Mouse (Mus musculus): ENCODE measurements around the gene Ciita.

Gene Ciita

GRCm38 (mm10) chr16:10474956-10475355 is 4.9 kb upstream of the Ciita start:
- no peak for DNase-seq

GRCm38 (mm10) chr16:10475919-10476318 is 3.9 kb upstream of the Ciita start:
- DNase-seq: no peak

GRCm38 (mm10) chr16:10482343-10482742 is 2.5 kb downstream of the Ciita start:
- no peak for DNase-seq

- no peak for DNase-seq
These were observed 7.1 kb downstream of the Ciita start for GRCm38 (mm10) chr16:10486993-10487392.

DNA sequence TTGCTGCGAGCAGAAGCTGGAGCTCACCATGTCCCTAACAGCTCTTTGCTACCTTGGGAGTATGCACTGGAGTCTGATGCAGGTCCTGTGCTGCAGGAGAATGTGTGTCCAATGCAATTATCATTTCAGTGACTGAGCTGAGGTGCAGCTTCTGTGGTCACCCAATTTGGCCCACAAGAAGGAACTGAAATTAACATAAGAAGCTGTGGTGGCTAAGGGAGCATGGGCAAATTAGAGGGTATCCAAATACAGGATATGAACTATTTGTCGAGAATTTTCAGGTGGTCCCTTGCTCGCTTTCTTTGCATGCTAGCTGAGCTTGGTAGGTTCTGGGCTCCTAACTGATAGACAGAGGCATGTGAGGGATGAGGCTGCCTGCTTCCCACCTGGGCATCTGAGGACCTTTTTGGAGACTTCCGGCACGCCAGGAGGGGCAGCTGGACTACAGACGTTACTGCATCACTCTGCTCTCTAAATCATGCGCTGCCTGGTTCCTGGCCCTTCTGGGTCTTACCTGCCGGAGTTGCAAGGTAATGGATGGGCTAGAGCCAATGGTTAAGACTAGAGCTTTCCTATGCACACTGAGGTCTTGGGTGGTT is 8.1 kb downstream of the Ciita start:
- no peak for DNase-seq

DNA sequence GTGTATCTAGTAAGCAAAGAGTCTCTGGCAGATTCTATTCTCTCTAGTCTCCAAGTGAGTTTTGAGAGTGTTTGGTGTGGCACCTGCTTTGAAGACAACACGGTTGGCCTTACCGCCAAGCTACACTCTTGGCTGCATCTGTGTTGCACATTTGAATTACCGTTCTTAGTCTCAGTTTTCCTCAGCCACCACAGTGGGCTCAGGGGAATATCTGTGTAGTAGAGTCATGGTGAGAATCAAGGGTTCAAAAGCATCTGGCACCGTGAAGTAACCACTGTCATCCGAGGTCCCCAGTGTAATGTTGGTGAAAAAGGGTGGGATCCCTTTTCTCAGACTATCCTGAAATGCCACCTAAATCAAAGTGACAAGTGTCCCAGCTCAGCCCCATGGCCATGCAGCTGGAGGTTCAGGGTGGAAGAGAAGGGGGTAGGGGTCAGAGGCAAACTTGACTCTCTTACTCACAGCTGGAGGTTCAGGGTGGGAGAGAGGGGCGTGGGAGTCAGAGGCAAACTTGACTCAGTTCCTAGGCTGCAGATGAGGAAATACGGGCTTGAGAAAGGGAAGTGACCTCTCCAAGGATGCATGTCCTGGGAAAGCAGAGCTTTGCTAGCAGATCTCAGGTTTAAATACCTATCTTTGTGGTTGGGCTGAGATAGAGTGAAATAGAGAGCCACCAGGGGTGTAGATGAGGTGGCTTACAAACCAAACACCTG is 9.1 kb downstream of the Ciita start:
- DNase-seq: no peak

- no peak for DNase-seq
These were observed 9.6 kb downstream of the Ciita start for GRCm38 (mm10) chr16:10489483-10489882.

DNA sequence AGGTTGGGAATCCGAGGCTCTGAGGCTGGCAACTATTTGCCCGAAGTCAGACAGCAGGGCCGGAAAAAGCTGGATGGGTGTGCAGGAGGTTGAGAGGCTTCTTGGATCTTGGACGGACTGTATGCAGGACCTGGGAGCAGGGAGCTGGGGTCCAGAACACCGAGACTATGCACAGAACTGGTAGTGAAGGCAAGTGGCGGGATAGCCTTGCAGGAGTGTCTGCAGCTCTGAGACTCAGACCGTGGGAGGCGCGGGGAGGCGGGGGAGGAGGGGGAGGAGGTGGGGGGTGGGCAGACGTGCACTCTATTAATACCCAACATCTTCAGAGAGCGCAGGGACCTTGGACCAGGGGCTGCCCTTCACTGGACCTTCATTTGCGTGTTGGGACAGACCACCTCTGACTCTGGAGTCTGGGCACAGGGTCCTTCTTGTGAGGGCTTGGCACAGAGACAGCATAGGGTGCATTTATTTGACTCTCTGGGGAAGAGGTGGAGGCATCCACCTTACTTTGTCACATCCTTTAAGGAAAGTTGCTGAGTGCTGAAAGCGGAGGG is 10.1 kb downstream of the Ciita start:
- no peak for DNase-seq

DNA sequence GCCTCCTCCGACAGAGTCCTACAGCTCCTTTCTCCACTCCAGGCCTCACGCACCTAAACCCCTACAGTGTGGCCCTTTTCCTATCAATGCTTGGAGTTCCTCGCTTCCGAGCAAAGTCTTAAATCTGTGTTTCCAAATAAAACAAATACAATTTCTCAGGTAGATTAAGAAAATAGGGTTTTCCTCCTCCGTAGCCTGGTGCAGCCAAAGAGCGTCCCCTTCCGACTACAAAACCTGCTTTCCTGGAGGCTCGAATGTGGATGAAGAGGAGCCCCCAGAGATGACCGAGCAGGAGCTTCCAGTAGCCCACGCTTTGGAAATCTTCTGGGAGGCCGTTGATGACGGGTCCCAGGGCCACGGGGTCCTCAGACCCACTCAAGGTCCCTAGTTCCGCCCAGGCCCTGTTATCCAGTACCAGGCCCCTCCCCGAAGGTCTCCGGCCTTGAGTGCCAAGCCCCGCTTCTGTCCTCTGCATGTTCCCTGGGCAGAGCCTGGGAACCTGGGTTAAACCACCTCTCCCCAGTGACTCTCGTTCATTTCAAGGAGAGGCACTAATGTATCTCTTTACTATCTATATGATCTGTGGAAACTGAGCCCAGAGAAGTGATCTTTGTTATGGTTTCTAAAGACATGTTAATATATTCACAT is 10.8 kb downstream of the Ciita start:
- no peak for DNase-seq

- DNase-seq: no peak
These were observed 11.9 kb downstream of the Ciita start for GRCm38 (mm10) chr16:10491716-10492115.

GRCm38 (mm10) chr16:10492587-10492986 is 12.7 kb downstream of the Ciita start:
- no peak for DNase-seq

DNA sequence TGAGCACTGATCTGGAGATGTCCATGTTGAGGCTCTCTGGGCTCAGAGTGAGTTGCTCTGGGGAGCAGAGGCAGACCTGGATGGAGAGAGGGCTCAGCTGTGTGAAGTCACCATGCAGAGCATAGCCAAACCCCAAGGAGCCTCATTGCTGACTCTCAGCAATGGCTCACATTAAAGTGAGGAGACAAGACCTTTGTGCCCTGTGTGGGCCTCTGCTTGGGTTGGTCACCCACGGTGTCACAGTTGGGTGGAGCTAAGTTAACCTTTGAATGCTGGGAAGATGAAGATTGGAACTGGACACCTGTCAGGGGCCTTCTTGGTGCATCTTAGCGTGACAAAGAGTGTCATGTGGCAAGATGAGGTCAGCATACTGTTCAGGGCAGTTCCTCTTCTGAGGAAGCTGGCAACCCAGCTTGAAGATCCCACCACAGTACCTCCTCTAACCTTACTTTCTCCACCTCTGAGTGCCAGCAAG is 16.0 kb downstream of the Ciita start:
- no peak for DNase-seq

DNA sequence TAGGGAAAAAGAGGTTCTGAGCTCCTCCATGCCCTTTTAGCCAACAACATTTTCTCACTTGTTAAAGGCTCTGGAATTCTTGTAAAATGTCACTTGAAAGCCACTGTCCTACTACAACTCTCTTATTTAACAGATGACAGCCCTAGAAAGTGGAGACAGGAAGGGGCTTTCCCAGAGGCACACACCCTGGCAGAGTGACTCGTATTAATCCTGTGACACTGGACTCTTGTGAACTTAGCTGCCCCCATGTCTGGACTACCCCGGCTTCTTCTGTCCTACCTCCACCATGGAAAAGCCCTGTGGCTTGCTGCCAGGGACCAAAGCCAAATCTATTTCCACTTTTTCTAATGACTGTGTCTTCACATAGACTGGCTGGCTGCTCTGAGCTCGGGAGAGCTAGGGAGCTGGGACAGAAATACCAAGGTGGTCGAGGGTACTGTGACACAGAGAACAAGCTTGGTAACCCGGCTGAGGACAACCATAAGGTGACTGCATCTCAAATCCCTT is 18.3 kb downstream of the Ciita start:
- DNase-seq: no peak

DNA sequence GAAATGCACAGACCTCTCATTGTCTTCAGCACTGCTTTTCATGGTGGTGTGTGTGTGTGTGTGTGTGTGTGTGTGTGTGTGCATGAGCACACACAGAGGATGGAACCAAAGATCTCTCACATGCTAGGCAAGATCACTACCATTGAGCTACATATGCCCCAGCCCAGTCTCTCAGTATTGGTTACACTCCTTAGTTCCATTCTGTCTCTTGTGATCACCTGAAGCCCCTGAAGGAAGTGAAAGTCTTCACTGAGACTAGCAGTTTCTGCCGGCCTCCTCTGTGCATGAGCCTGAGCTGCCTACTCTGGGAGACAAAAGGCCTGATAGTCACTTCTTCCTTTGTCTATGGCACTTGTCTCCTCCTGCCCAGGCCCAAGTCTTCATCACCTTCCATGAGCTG is 19.3 kb downstream of the Ciita start:
- DNase-seq: no peak

- DNase-seq: no peak
These were observed 22.0 kb downstream of the Ciita start for GRCm38 (mm10) chr16:10501865-10502264.

- DNase-seq: no peak
These were observed 23.2 kb downstream of the Ciita start for GRCm38 (mm10) chr16:10503058-10503457.

DNA sequence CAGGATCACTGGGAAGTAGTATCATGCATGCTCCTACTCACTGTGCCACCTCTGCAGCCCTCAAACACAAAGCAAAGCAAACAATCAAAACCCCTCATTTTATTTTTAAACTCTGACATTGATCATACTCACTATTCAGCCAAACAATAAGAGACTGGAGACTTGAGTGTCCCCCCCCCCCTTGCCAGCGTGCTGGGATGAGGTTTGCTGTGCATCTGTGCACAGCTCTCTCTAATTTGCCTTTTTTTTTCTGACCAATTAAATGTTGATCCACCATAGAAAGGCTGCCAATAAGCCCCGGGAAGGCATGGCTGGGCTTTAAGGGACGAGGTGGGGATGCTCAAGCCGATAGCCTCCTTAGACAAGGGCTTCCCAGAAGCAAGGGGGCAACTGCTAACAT is 27.6 kb downstream of the Ciita start:
- no peak for DNase-seq

GRCm38 (mm10) chr16:10508691-10509090 is 28.8 kb downstream of the Ciita start:
- no peak for DNase-seq

DNA sequence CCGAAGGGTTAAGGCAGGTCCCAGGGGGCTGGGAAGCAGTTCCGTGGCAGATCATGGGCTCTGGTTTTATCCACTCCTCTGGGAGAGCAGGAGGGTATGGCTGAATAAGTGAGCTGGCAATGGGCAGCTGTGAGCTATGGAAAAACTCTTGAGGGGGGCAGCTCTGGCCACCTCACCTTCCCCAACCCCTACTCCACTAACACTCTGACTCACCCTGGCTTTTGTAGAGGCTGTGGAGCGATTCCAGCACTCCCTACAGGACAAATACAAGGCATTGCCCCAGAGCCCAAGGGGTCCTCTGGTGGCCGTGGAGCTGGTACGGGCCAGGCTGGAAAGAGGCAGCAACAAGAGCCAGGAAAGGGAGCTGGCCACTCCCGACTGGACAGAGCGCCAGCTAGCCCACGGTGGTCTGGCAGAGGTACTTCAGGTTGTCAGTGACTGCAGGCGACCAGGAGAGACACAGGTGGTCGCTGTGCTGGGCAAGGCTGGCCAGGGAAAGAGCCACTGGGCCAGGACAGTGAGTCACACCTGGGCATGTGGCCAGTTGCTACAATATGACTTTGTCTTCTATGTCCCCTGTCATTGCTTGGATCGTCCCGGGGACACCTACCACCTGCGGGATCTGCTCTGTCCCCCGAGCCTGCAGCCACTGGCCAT is 30.7 kb downstream of the Ciita start:
- no peak for DNase-seq

GRCm38 (mm10) chr16:10511134-10511520 is 31.3 kb downstream of the Ciita start:
- DNase-seq: no peak

DNA sequence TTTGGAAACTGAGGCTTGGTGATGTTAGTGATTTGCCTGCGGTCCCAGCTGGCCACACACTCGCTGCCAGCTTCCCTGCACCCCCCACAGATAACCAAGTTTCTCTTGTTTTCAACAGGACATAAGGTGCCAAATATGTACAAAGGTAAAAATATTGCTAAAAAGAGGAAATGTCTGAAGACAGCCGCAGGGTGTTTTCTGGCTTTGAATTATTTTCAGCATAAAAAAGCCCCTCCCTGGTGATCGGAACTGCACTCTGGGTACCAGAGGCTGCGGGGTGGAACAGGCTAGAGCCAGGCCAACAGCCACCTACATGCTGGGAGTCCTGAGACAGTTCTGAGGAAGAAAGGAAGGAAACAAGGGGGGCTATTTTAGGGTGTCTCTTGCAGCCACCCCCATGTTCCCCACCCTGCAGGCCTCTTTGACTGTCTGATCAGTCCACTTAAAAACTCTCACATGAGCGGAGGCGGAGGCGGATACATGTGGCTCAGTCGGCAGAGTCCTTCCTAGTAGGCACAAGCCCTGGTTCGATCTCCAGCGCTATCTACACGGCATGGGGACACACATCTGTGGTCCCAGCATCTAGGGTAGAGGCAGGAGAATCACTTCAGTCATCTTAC is 36.2 kb downstream of the Ciita start:
- peak; percentile 42 for DNase-seq

DNA sequence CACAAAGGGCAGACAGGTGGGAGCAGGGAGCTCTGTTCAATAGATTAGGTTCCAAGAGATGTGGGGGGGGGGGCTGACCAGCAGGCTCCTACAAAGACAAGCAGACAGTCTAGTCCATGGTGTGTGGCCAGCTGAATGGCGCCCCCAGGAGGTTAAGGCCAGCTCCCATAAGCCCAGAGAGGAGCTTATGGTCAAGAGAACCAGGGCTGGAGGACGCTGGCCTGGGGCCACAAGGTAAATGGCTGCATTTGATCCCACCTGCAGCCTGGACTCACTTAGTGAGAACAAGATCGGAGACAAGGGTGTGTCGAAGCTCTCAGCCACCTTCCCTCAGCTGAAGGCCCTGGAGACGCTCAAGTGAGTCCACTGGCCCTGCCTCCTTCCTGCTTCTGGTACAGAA is 38.2 kb downstream of the Ciita start:
- no peak for DNase-seq
